Mouse (Mus musculus): ENCODE measurements around the gene Pard3. TPM values are rescaled to one million over a fixed set of nuclear protein-coding genes. Genes with fewer than 3 reads are reported as not detected.

Pard3 gene
- total RNA-seq, 4 experiments from 2014 or later = 27.5 to 30.3 (median 30.2) TPM

DNA sequence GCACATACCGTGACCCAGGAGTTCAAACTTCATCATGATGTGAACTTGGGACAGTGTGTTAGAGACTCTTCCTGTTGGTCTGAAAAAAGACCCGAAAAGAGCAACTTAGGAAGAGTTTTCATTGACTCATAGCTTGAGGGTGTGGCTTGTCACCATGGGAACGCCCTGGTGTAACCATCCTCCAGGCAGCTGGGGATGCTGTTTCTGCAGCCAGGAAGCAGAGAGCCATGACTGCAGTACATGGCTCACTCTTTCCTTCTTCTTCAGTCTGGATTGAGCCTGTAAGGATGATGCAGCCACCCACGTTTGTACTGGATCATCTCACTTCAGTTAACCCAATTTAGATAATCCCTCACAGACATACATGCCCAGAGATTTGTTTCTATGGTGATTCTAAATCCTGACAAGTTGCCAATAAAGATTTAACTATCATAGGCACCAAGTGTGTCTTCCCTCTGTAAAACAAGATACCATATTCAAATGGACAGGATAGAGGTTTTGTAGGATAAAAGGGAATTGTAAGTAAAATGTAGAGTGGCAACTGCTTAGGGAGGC, 431.6 kb downstream of the Pard3 start:
- no peak for DNase-seq (ENCODE audit: low spot score in 2 of 2)

DNA sequence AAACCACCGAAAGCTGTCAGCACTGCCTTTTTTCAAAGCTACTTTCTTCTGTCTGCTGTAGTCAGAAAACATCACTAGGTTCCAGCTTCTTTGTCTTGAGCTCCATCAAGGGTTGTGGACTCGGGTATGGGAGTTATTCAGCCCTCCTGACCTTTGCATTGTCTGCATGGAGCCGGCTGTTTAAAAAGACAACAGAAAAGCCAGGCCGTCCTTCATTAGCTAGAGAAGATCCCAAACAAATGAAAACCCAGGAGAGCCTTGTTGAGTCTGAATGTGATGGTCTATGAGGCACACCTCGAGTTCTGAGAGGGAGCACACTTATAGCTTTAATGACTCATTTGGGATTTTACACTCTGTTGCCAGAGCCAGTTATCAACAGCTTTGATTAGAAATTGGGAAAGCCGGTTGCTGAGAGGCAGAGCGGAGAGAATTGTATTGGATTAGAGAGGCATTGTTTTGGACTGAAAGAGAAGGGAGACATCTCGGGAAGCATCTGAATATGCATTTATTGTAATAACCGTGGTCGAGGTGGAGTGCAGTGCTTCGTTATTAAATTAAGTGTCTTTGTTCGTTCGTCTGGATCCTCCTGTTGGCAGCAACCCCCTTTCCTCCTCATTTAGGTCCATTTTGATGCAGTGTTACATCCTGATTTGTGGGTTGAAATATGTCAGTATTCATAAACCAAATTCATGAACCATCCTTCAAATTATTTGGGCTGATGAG, 435.5 kb downstream of the Pard3 start:
- no peak for DNase-seq (ENCODE audit: low spot score in 2 of 2)

DNA sequence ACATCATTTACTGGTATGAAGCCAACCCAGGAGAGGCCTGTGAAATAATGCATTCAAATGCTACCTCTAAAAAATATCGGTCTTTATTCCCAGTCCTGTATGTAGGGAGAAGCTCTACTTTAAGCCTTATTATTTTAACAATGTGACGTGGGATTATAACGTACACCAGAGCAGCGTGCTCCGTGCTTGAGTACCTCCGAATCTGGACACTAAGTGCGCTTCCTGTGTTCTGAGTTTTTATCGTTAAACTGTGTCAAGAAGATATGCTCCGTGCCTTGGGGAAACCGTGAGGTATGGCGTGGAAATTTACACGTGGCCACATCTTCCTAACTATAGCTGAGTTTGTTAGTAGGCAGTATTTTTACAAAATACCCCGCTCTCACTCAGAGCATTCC, 436.0 kb downstream of the Pard3 start:
- DNase-seq (ENCODE audit: low spot score in 2 of 2) = no peak

- DNase-seq (ENCODE audit: low spot score in 2 of 2) = no peak
Measured at GRCm38 (mm10) chr8:127500206-127500605, 436.5 kb downstream of the Pard3 start.

- DNase-seq (ENCODE audit: low spot score in 2 of 2) = no peak
Measured at GRCm38 (mm10) chr8:127501756-127502155, 438.1 kb downstream of the Pard3 start.

DNA sequence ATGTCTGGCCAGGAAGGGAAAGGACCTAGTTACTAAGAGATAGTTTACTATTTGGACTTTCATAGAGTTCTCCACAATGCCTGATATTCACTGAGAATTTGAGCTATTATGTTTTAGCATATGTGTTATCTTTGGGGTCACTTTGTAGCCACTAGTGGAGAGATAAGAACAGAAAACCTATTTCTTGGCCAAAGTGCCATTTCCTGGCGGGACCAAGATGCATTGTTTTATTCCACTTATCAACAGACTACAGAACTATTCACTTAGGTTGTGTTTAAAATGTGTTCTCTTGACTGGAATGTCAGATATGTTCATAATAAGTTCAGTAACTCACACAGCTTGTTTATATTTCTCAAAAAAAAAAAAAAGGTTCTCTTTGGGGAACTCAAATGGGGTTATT, 441.6 kb downstream of the Pard3 start:
- no peak for DNase-seq (ENCODE audit: low spot score in 2 of 2)

GRCm38 (mm10) chr8:127506336-127506735, 442.6 kb downstream of the Pard3 start:
- DNase-seq (ENCODE audit: low spot score in 2 of 2) = no peak

GRCm38 (mm10) chr8:127511341-127511740, 447.6 kb downstream of the Pard3 start:
- DNase-seq (ENCODE audit: low spot score in 2 of 2) = no peak

- no peak for DNase-seq (ENCODE audit: low spot score in 2 of 2)
Measured at GRCm38 (mm10) chr8:127512001-127512573, 448.4 kb downstream of the Pard3 start.

DNA sequence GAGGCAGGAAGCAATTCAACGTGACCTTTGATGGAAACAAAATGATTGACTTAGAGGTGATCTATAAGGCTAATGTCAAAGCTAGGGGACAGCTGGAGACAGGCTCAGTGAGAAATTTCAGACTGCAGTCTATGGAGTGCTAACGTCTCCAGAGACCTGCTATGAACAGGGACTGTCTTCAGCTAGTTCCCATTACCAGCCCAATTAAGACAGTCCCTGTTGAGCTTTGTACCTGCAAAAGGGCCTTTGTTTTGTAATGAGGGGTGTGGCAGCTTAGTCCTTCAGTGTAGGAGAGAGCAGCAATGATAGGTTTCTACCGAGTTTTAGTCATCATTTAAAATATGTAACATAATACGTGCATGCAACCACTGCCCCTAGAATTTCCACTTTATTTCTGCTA, 448.9 kb downstream of the Pard3 start:
- no peak for DNase-seq (ENCODE audit: low spot score in 2 of 2)

- peak; percentile 12 to 39 for DNase-seq (ENCODE audit: low spot score in 2 of 2)
Measured at GRCm38 (mm10) chr8:127514810-127515735, 451.4 kb downstream of the Pard3 start.

GRCm38 (mm10) chr8:127516043-127516442, 452.4 kb downstream of the Pard3 start:
- DNase-seq (ENCODE audit: low spot score in 2 of 2) = no peak

- no peak for DNase-seq (ENCODE audit: low spot score in 2 of 2)
Measured at GRCm38 (mm10) chr8:127525673-127526072, 462.0 kb downstream of the Pard3 start.

- DNase-seq (ENCODE audit: low spot score in 2 of 2) = no peak
Measured at GRCm38 (mm10) chr8:127528315-127528714, 464.6 kb downstream of the Pard3 start.

DNA sequence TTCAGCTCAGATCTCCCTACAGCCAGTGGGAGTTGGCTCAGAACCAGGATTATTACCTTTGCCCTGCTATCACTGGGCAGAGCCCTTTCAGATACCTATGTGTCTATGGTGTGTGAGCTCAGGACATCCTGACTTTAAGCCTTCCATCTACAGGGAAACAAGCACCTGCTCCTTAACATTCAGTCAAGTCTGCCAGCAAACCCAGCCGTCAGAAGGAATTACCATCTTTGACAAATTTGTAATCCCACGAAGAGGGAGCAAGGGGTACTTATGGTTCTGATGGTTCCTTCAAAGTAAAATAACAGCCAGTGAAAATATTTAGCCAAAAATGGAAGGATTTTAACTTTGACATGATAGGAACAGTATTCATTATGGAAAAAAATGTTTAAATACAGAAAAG, 466.1 kb downstream of the Pard3 start:
- DNase-seq (ENCODE audit: low spot score in 2 of 2) = no peak

DNA sequence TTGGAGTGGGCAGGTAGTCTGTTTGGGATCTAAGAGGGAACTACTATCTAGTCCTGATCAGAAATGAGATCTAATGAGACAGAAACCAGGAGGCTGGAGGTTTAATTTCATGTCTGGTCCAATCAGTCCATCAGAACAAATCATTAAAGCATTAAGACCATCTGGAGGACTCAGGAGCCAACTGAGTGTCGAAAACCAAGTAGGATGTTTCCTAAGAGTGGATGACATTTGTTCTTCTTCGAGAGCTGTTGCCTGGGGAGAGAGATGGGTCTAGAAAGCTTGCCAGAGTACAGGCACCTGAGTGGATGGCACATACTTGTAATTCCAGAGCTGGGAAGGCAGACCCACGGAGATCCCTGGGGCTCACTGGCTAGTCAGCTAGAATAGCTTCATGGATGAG, 468.2 kb downstream of the Pard3 start:
- no peak for DNase-seq (ENCODE audit: low spot score in 2 of 2)

DNA sequence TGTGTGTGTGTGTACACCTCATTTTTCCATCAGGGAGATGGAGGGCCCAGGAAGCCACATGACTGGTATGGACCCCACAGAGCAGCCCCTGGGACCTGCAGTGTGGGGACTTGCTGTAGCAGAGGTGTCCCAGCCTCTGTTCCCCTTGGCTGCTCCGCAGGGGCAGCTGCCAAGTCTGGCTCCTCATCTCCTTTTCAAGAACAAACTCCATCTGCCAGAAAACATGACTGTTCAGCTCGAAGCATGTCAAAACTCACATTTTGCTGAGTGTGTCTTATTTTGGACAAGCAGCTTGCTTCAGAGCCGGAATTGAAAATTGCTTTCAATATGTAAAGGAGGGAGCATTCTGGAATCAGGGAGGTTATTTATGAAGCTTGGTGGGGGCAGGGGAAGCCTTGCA, 471.1 kb downstream of the Pard3 start:
- DNase-seq (ENCODE audit: low spot score in 2 of 2) = no peak

- DNase-seq (ENCODE audit: low spot score in 2 of 2) = no peak
Measured at GRCm38 (mm10) chr8:127535192-127535845, 471.6 kb downstream of the Pard3 start.

DNA sequence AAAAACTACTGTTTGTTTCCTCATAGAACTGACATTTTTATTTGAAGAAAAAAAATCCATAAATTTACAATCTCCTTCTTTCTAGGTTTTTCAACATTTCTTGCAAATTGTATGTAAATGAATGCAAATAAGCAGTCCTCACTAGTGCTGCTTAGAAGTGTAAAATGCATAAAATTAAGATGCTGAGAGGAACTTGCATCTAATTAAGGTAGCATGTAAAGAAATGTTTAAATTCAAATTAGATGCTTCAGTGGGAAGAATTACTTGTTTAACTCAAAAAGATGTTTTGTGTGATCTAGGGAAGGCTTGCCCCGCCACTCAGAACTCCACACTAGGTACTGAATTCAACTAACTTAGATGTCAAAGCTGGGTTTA, 472.1 kb downstream of the Pard3 start:
- no peak for DNase-seq (ENCODE audit: low spot score in 2 of 2)

GRCm38 (mm10) chr8:127539803-127540202, 476.1 kb downstream of the Pard3 start:
- DNase-seq (ENCODE audit: low spot score in 2 of 2) = no peak

DNA sequence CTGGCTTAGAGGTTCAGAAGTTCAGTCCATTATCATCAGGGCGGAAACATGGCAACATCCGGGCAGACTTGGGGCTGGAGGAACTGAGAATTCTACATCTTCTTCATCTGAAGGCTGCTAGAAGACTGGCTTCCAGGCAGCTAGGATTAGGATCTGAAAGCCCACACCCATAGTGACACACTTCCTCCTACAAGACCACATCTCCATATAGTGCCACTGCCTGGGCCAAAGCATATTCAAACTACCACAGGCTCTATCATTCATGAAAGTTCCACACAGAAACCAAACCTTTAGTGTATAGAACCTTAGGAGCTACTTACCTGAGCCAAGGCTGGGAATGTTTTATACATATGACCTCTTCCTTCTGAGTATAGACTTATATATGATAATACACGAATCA, 476.6 kb downstream of the Pard3 start:
- no peak for DNase-seq (ENCODE audit: low spot score in 2 of 2)

Data from gastrocnemius, adult 8-10 months (tissue).